Mouse (Mus musculus) layer of hippocampus, adult 6 months (tissue): ENCODE results near the gene Gars. TPM values are rescaled to one million over a fixed set of nuclear protein-coding genes. Genes with fewer than 3 reads are reported as not detected.

ENCODE experiments used
- long read RNA-seq, 2 experiments: library from polyadenylated mRNA; unstranded; transcript quantifications; one replicate each; pipeline ENCODE4 v2.0.0; 2019 to 2020
- polyA plus RNA-seq: library from polyadenylated mRNA; unstranded; fragments of <200 nt; fragmentation: Nextera tagmentation; gene quantifications from 2 replicates; pipeline ENCODE4 v1.2.3, GENCODE M21; 2021

Gene Gars
- polyA plus RNA-seq, result 118 and 129 TPM in 2 replicates
- long read RNA-seq, experiment 1, transcript Gars-201 (17 exons, 2,380 nt), result major isoform, 279 of 326 reads
- long read RNA-seq, experiment 1, partial matches to known transcripts, result 39 of 326 reads
- long read RNA-seq, experiment 1, other reads (novel, unspliced or antisense), result 8 of 326 reads
- long read RNA-seq, experiment 2, transcript Gars-201 (17 exons, 2,380 nt), result major isoform, 1,014 of 1,068 reads
- long read RNA-seq, experiment 2, partial matches to known transcripts, result 27 of 1,068 reads
- long read RNA-seq, experiment 2, other reads (novel, unspliced or antisense), result 27 of 1,068 reads

GRCm38 (mm10) chr6:55037799-55038670 is at the start of gene Gars:
Gars (plus strand) TSS chr6:55038007.

GRCm38 (mm10) chr6:54992734-54993260 is 45.0 kb upstream of the Gars start, which contains the start of gene Ggct:
Ggct (minus strand) TSS chr6:54992950.

Other genes with a start within 250 kb of the Gars start
- gene Znrf2, start 221.1 kb upstream of the Gars start, polyA plus RNA-seq, result 1.8 and 2.4 TPM in 2 replicates
- 1.5 and 1.9 TPM in 2 replicates for gene Nod1, start 65.4 kb upstream of the Gars start, polyA plus RNA-seq
- 74.2 and 74.4 TPM in 2 replicates for gene Ggct, start 45.1 kb upstream of the Gars start, polyA plus RNA-seq
- gene Crhr2, start 95.0 kb downstream of the Gars start, polyA plus RNA-seq, result 2.1 and 4.1 TPM in 2 replicates
- 0.30 and 0.58 TPM in 2 replicates for gene Inmt, start 137.0 kb downstream of the Gars start, polyA plus RNA-seq
- gene Mindy4, start 165.4 kb downstream of the Gars start, polyA plus RNA-seq, result 4.6 and 6.3 TPM in 2 replicates